Mouse (Mus musculus) CD8-positive naive resting alpha-beta T cell, adult 2 months (primary cell): Measurements from ENCODE around the gene Rex2.
"Not testable (repeated sequence)": the region's sequence is repeated elsewhere in the genome, so short reads cannot be mapped to it uniquely, and the experiment has no call there.

ENCODE experiments used
- DNase-seq, 2 experiments: peaks; one replicate each; pipeline ENCODE4 v3.0.0; 2022; ENCODE audit warnings: low read depth in 2 of 2, low spot score in 2 of 2

Gene Rex2

DNA sequence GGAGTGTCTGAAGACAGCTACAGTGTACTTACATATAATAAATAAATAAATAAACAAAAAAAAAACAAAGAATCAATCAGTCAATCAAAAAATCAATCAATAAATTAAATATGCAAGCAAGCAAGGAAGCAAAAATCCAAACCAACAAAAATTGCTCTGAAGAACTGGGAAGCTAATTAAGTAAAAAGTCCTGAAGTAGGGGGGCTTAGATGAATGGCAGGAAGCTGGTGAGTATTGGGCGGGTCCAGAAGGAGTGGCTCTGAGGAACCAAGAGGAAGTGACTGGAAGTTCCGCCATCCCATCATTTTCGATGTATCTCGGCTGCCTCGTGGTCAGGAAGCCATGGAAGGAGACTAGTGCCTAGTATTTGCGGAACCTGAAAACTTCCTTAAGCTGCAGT lies at the start of gene Rex2:
TSS of gene Rex2 (plus strand) at position 301 of the 400 bp plus-strand sequence.
- not testable (repeated sequence) for DNase-seq

DNA sequence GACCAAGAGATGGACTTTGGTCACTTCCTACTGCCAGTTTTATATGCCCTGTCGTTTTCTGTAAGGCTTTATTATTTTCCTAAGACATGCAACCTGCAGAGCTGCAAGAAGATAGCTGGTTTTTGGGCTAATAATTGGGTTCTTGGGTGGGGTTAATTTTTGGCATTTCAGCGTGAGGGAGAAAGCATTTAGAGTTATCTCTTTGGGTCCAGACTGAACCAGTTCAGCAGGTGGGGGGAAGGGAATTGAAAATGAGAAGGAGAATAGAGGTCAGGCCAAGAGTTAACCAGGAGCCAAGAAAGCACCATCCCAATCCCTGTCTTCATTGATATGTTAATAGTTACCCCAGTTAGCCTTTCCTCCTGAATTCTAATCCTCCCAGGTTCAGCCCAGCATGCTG lies 45.1 kb upstream of the Rex2 start:
- DNase-seq, result not testable (repeated sequence)

- not testable (repeated sequence) for DNase-seq
These were observed 3.2 kb upstream of the Rex2 start for GRCm38 (mm10) chr4:147018400-147018799.

DNA sequence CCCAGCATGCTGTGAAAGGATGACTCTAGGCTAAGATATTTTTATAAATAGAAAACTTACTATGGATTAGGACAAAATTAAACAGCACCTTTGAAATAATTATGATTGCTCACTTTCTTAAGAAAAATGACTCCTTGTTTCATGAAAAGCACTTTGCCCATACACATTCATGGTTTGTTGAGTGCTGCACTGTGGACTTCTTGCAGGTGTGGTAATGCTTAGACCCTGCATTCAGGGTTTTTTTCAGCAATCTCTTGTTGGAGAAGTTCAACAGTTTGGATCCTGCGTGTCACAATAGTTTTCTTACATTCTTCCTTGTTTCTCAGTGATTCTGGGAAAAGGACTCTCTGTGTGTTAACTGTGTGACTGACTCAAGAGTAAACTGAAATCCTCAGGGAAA lies 4.7 kb downstream of the Rex2 start:
- not testable (repeated sequence) for DNase-seq

- DNase-seq, result not testable (repeated sequence)
These were observed 9.8 kb downstream of the Rex2 start for GRCm38 (mm10) chr4:147031308-147032036.

DNA sequence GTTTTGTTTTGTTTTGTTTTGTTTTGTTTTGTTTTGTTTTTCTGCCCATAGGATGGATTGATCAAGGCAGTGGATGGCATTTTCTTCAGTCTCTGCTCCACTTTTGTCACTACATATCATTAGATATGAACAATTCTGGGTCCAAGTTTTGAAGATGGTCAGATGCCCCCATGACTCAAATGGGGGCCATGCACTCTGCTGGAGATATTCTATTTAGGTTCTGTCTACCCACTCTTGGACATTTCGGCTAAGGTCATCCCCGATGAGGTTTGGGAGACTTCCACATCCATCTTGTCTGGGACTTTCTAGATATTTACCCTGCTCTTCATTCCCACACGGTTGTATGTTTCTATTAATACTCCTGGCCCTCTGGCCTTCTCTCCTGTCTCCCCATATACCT lies 42.1 kb downstream of the Rex2 start:
- DNase-seq, result not testable (repeated sequence)

DNA sequence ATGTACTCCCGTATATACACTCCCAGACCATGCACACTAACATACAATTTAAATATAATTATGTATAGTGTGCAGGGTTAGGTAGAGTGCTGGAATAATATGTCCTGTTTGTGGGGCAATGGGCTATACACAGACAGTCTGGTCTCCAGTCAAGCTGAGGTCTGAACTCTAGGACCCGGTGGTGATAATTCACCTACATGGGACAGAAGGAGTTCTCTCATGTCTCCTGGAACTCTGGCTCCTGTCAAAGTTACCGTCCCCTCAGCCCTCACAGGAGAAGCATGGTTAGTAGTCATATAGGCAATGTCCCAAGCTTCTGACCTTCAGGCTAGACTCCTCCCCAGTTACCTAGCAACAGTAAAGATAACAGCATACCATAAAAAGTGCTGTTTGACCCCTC lies 44.2 kb downstream of the Rex2 start:
- DNase-seq, result not testable (repeated sequence)

DNA sequence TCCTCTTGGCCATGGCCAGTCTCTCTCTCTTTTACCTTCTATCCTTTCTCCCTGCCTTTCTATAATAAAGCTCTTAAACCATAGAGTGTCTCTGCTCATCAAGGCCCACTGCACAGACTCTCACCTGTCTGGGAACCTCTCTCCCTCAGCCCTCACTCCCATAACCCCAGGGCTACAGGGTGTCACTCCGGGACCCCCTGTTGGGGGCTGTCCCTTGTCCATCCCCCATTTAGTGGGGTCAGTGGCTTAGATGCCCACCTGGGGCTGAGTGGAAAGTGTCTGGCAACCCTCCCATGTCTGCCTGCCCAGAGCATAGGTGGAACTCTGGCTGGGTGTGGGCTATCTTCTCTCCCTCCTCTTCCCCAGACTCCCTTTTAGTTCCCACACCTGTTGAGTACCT lies 44.7 kb downstream of the Rex2 start:
- not testable (repeated sequence) for DNase-seq

DNA sequence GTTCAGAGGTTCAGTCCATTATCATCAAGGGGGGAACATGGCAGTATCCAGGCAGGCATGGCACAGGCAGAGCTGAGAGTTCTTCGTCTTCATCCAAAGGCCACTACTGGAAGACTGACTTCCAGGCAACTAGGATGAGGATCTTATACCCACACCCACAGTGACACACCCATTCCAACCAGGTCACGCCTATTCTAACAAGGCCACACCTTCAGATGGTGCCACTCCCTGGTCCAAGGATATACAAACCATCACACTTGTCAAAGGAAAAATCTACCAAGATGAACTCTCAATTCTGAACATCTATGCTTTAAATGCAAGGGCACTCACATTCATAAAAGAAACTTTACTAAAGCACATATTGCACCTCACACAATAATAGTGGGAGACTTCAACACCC lies 74.0 kb downstream of the Rex2 start:
- not testable (repeated sequence) for DNase-seq

- not testable (repeated sequence) for DNase-seq
These were observed 80.3 kb downstream of the Rex2 start for GRCm38 (mm10) chr4:147101666-147102626.

DNA sequence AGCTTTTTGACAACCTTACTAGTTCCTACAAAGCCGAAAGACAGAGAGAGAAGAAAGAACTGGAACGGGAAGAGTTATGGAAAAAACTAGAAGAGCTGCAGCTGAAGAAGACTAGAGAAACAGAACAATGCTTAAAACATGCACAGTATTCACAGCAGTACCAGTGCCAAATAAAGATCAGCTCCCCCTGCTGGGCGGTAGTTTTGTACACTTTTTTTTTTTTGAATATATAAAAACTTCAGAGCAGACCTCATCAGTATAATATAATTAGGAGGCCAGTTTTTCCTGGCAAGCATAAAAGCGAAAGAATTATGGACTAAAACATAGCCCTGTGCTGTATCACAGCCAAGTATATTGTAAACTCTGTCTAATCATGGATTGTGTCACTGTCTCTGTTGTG lies 82.2 kb downstream of the Rex2 start:
- DNase-seq, result not testable (repeated sequence)
